Mouse (Mus musculus) MN1 (cell line): ENCODE results near the gene Pip4k2a.
A peak's percentile ranks its signal among the peaks of the same experiment; 100 is the strongest.

Experiments used
- DNase-seq: peaks from one replicate; pipeline ENCODE4 v3.0.0-alpha.2; 2016; ENCODE audit warnings: low spot score

The Pip4k2a gene

GRCm38 (mm10) chr2:18835266-18835908 is 162.5 kb downstream of the Pip4k2a start:
- no peak for DNase-seq

GRCm38 (mm10) chr2:18833024-18833590 is 164.8 kb downstream of the Pip4k2a start:
- DNase-seq, result no peak

DNA sequence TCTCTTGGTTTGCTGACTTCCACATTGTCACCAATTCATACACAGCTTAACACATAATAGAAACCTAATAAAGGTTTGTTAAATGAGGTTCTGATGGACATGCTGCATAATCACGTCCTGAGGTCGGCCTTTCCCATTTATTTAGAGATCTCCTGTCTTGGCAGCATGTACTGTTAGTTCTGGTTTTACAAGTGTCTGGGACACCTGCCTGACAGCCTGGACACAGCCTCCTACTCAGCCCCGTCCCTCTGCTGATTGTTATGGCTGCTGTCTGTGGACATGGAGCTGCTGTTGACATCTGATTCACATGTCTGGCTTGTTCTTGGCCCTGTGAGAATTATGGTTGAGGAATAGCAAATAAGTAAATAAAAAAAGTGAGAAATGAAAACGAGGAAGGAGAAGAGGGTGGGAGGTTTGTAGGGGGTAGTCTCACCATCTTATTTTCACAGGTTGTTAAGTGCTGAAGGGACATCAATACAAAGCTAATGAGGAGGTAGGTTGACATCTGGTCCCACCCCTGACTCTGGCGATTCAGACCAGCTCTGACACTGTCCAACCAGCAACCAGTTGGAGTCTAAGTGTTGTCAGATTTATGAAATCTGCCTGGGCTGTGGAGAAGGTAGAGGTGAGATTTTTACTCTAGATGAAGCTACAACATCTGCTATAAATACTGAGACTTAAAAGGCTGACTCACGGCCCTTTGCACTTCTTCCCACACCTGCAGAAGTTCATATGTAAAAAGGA is 166.7 kb downstream of the Pip4k2a start:
- no peak for DNase-seq

- peak; percentile 24 for DNase-seq
Measured at GRCm38 (mm10) chr2:18822711-18823110, 175.2 kb downstream of the Pip4k2a start.

GRCm38 (mm10) chr2:18821451-18822379 is 176.2 kb downstream of the Pip4k2a start:
- peak; percentile 77 for DNase-seq

GRCm38 (mm10) chr2:18819520-18819919 is 178.4 kb downstream of the Pip4k2a start:
- no peak for DNase-seq

DNA sequence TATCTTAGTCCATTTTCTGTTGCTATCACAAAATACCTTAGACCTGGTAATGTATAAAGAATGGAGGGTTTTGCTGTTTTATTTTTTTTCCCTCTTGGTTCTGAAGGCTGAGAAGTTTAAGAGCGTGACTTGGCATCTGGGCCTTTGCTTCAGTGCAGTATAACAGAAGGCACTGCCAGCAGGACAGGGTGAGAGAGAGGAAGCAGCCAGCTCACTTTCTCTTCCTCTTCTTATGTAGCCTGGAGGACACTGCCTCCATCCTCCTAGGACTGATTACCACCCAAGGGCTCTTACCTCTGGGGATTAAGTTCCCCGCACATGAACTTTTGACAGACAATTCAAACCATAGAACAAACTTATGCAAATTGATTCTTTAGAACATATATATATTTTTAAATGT is 181.9 kb downstream of the Pip4k2a start:
- no peak for DNase-seq

DNA sequence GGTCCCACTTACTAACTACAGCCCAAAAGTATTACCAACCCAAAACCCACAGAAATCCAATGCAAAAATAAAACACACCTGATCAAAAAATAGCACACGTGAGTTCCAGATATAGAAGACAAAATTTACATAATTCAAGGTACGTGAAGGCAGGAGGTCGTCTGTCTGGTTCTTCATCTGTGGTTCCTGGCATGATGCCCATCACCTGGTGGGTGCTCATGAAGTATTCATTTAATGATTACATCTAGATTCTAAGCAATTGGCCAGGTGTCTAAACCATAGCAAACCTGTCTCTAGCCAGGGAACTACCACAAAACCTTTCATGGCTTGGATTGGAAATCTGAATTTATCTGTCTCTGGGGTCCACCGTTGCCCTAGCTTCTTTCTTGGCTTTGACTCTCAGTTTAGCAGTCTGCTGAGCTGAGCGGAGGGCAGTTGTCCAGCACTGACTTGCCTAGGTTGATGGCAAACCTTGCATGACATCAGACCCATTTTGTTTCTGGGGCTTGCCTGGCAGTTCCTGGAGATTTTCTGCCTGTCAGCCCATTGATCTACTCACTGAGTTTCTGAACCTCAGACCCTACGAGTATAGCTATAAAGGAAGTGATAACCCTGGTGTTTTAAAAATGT is 182.5 kb downstream of the Pip4k2a start:
- DNase-seq, result no peak

GRCm38 (mm10) chr2:18814447-18814804 is 183.5 kb downstream of the Pip4k2a start:
- DNase-seq, result no peak

- peak; percentile 67 for DNase-seq
Measured at GRCm38 (mm10) chr2:18813683-18814446, 184.1 kb downstream of the Pip4k2a start.

DNA sequence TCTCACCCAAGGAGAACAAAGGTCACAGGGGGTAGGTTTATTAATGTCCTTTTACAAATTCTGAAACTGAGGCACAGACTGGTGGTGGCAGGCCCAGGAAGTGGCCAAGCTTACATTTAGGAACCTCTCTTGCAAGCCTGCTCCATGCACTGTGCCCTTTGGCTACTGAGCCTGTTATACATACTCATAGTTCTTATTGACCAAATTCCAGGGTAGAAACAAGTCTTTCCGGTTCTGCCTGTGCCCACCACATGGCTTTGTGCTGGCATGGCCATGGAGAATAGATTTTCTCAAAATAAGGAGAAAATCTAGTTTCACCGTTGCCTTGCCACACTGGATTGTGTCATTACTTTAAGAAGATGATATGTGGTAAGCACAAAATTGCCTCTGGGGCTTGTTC is 190.0 kb downstream of the Pip4k2a start:
- DNase-seq, result no peak

- DNase-seq, result no peak
Measured at GRCm38 (mm10) chr2:18801281-18801862, 196.6 kb downstream of the Pip4k2a start.

DNA sequence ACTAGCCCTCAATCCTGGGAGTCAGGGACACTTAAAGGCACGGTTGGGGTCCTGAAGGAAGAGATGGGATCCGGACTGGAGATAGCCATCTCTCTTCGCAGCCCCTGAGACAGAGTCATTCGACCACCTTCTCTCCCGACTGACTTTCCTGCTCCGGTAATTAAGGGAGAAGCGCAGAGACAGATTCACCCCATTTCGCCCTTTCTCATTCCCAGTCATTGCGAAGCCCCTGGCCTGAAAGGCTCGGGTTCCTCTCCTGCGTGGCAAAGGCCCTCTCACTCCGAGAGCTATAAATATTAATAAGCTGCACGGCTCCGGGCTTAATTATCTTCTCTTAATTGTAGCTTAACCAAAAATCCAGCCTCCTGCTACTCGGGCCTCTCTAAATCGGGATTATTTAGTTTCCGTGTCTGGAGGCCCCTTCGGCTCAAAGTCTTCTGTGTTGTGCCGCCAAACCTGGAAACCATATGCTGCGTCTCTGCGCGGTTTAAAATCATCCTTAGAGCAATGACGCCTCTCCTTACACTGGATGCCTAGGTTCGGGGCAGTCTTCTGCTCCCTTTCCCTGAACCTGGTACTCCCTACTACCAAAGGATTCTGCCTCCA is 197.2 kb downstream of the Pip4k2a start:
- no peak for DNase-seq

GRCm38 (mm10) chr2:18799966-18800645 is 197.8 kb downstream of the Pip4k2a start:
- DNase-seq, result no peak

DNA sequence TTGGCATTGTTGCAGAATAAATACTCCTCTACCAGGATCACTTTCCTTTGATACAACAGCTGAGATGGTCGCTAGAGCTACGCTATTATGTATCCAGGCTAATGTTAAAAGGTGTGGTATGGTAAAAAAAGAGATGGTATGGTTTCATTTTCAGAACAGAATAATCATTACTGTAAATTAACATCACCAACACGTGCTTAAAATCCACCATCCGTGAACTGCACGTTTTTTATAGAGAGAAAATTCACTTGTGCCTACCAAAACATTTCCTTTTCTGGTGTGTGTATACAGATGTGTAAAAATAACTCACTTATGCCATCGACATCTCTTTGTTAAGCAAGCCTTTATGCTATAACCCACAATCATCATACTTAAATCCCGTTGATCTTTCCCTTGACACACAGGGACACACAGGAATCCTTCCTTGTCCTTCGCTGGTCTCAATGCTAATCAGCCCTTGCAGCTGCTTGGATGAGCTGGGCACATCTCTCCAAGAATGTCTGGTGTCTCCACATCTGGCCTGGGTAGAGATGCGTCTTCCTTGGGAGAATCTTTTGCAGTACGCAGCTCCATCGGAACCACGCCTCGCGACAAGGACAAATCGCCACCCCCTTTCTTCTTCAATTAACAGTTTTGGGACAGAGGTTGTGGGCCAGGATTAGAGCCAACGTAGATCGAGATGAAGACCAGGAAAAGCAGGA is 198.5 kb downstream of the Pip4k2a start:
- no peak for DNase-seq

DNA sequence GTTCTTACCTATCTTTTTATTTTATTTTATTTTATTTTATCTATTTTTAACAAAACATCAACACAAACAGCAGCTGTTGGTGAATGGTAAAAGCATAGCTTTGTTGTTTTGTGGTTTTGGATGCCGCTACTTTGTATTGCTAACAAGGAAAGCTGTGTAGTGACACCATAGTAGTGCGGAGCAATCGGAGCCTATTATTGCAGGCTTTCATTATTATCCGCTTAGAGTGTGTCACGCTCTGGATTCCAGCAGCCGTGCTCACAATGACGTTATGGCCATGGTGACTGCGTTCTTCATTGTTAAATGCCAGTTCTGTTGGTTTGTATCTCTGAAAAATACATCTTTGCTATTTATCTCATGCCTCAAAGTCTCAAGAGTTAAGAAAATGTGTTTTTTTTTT is 200.2 kb downstream of the Pip4k2a start:
- DNase-seq, result no peak

- no peak for DNase-seq
Measured at GRCm38 (mm10) chr2:18794261-18794660, 203.7 kb downstream of the Pip4k2a start.
